Mouse (Mus musculus): ENCODE results near the gene Stard7.
A peak's percentile ranks its signal among the peaks of the same experiment; 100 is the strongest.

The Stard7 gene

DNA sequence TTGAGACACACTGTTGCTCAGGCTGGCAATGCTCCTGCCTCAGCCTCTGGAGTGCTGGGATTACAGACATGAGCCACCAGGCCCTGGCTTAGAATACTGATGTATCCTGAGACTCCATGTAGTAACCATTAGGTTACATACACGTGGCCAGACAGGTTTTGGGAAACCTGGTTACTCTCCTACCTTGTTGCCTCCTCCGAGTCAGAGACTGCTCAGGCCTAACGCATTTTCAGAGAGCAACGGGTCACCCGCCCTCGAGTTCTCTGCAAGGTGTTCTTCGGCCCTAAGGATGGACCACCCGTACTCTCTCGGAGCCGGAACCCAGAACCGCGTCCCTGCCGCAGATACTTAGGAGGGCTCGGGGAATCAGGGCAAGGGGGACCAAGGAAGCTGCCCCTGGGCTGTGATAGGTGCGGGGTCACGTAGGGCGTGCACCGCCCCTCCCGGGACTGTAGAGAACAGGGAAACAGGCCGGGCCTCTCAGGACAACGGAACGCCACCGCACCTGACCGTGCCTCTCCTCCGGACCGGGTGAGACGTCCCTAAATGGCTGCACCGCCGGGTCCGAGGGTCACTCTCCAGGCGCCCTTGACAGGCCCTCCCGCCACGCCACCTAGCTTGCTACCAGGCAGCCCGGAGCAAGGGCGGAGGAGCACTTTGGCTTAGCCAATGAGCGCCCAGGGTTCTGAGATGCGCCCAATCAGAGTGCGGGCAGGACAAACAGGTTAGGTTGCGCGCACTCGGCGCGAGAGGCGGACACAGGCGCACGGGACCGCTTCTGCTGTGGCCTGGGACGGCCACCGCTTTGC is at the start of gene Stard7:
TSS of gene Stard7 (plus strand) at position 728 of the 809 bp plus-strand sequence.
- Histone ChIP-seq H3K4me1 (replicated peaks; ENCODE audit: low read depth, low read length) (peaks cover 25% of the 10 kb centered on the region), H3K36me3 (ENCODE audit: insufficient read depth, low read length) (peaks cover 4% of the 10 kb centered on the region; the same call in 1 of the 2 replicates), H3K9me3 (ENCODE audit: low read length) (no peaks in the 10 kb centered on the region), H3K27me3 (ENCODE audit: insufficient read depth, low read length) (no peaks in the 10 kb centered on the region), H3K4me3 (replicated peaks; ENCODE audit: low read length) (peak within 1 kb of the TSS; percentile 100)
- TF ChIP-seq POU5F1 (IDR thresholded peaks at IDR 0.05; ENCODE audit: borderline replicate concordance, low read length) = no peak

DNA sequence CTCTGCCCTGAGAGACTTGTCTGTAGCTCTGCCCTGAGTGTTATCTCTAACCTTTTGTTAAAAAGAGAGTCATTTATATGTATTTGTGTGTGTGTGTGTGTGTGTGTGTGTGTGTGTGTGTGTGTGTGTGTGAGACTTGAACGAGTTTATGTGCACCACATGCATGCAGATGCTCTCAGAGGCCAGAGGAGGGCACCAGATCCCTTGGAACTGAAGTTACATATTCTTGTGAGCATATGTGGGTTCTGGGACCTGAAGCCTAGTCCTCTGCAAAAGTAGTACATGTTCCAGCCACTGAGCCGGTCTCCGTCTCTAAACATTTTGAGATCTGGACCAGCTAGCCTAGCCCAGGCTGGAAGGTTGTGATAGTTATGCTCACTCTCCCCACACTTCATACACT is 44.8 kb upstream of the Stard7 start:
- no peaks in the 10 kb centered on the region for H3K4me1 ChIP-seq (replicated peaks; ENCODE audit: low read depth, low read length)
- H3K4me3 ChIP-seq (replicated peaks; ENCODE audit: low read length) = no peak overlapping the region
- TF ChIP-seq CTCF (conservative IDR thresholded peaks at IDR 0.05; ENCODE audit: low read length) (peak; percentile 17; the same call in 1 of the 2 replicates), POU5F1 (IDR thresholded peaks at IDR 0.05; ENCODE audit: borderline replicate concordance, low read length) (no peak)
- H3K9me3 ChIP-seq (ENCODE audit: low read length) = no peaks in the 10 kb centered on the region
- H3K36me3 ChIP-seq (ENCODE audit: insufficient read depth, low read length) = peaks cover 100% of the 10 kb centered on the region
- H3K27me3 ChIP-seq (ENCODE audit: insufficient read depth, low read length) = no peaks in the 10 kb centered on the region

DNA sequence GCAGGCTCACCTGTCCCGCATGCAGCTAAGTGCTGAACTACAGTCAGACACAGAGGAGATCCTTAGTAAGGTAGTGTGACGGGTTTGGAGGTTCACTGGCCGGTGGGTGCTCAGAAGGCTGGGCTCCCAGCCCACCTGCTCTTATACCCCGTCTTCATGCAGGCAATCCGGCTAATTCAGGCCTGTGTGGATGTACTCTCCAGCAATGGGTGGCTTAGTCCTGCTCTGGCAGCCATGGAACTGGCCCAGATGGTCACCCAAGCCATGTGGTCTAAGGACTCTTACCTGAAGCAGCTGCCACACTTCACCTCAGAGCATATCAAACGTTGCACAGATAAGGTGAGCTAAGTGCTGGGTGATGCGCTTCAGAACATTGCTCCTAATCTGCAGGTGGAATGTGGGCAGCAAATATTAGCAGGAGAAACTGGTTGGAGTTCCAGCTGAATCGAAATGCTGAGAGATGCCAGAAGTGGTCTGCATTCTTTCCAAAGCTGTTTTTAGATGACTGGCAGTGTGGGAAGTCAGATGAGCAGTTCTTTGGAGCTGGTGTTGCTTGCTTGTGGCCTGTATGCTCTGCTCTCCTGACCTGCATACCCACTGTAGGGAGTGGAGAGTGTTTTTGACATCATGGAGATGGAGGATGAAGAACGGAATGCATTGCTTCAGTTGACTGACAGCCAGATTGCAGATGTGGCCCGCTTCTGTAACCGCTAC is 32.0 kb upstream of the Stard7 start:
- Histone ChIP-seq H3K27me3 (ENCODE audit: insufficient read depth, low read length) (no peaks in the 10 kb centered on the region), H3K36me3 (ENCODE audit: insufficient read depth, low read length) (peaks cover 99% of the 10 kb centered on the region), H3K9me3 (ENCODE audit: low read length) (no peaks in the 10 kb centered on the region), H3K4me3 (replicated peaks; ENCODE audit: low read length) (no peak overlapping the region), H3K4me1 (replicated peaks; ENCODE audit: low read depth, low read length) (no peaks in the 10 kb centered on the region)
- TF ChIP-seq POU5F1 (IDR thresholded peaks at IDR 0.05; ENCODE audit: borderline replicate concordance, low read length) (no peak), CTCF (conservative IDR thresholded peaks at IDR 0.05; ENCODE audit: low read length) (no peak), NANOG (IDR thresholded peaks at IDR 0.05; ENCODE audit: borderline replicate concordance, low read length) (no peak)

DNA sequence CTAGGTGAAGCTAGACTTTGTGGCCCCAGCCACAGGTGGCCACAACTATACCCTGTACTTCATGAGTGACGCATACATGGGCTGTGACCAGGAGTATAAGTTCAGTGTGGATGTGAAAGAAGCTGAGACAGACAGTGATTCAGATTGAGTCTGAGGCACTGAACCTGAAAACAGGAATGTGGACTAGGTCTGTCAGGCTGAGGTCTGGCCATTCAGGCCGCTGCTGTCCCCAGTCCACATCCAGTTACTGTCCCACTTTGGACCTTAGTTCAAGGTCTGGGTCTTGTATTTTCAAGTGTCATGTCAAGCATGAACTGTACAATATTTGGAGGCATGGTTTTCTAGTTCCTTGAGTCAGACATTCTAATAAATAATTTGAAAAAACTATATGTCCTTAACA is 30.0 kb upstream of the Stard7 start:
- H3K9me3 ChIP-seq (ENCODE audit: low read length) = no peaks in the 10 kb centered on the region
- H3K36me3 ChIP-seq (ENCODE audit: insufficient read depth, low read length) = peaks cover 98% of the 10 kb centered on the region
- H3K27me3 ChIP-seq (ENCODE audit: insufficient read depth, low read length) = no peaks in the 10 kb centered on the region
- H3K4me1 ChIP-seq (replicated peaks; ENCODE audit: low read depth, low read length) = no peaks in the 10 kb centered on the region
- TF ChIP-seq POU5F1 (IDR thresholded peaks at IDR 0.05; ENCODE audit: borderline replicate concordance, low read length) (no peak), CTCF (conservative IDR thresholded peaks at IDR 0.05; ENCODE audit: low read length) (no peak), NANOG (IDR thresholded peaks at IDR 0.05; ENCODE audit: borderline replicate concordance, low read length) (no peak)
- H3K4me3 ChIP-seq (replicated peaks; ENCODE audit: low read length) = no peak overlapping the region

DNA sequence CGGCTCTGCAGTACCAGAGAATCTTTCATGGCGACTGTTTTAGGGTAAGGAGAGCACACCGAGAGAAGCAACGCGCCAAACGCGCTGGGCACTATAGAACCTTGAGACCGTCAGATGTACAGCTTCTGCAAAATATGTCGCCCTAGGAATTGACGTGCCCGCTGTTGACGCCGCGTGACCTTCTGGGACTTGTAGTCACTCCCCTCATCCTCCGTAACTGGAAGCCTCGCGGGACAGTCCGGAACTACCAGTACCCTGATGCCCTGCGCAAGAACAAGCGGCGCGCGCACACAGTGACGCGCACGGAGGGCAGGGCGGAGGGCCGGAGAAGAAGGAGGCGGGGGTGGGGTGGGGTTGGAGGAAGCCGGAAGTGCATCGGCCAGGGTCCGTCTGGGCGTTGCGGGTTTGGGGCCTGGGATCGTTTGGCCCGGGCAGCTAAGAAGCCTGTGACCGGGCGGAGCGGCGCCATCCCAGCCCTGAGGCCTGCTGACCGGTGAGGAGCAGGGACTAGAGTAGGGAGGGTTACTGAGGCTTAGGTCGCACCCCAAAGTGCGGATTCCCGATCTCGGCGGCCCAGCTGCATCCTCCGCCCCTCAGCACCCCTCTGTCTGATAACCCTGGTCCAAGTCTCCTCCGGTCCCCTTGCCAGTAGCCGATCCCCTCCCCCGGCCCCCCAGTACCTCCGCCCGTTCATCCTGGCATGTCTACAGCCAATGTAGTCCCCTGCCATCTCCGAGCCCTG is 22.3 kb upstream of the Stard7 start, which contains the start of the genes Ciao1 and Tmem127:
TSS of gene Ciao1 (minus strand) at position 225 of the 742 bp plus-strand sequence.
TSS of gene Tmem127 (plus strand) at position 317 of the 742 bp plus-strand sequence.
- no peaks in the 10 kb centered on the region for H3K9me3 ChIP-seq (ENCODE audit: low read length)
- H3K36me3 ChIP-seq (ENCODE audit: insufficient read depth, low read length) = peaks cover 55% of the 10 kb centered on the region
- peaks cover 38% of the 10 kb centered on the region for H3K4me1 ChIP-seq (replicated peaks; ENCODE audit: low read depth, low read length)
- H3K4me3 ChIP-seq (replicated peaks; ENCODE audit: low read length) = peak within 1 kb of the TSS; percentile 99
- H3K27me3 ChIP-seq (ENCODE audit: insufficient read depth, low read length) = no peaks in the 10 kb centered on the region
- TF ChIP-seq POU5F1 (IDR thresholded peaks at IDR 0.05; ENCODE audit: borderline replicate concordance, low read length) (no peak), NANOG (IDR thresholded peaks at IDR 0.05; ENCODE audit: borderline replicate concordance, low read length) (no peak), CTCF (conservative IDR thresholded peaks at IDR 0.05; ENCODE audit: low read length) (no peak)

DNA sequence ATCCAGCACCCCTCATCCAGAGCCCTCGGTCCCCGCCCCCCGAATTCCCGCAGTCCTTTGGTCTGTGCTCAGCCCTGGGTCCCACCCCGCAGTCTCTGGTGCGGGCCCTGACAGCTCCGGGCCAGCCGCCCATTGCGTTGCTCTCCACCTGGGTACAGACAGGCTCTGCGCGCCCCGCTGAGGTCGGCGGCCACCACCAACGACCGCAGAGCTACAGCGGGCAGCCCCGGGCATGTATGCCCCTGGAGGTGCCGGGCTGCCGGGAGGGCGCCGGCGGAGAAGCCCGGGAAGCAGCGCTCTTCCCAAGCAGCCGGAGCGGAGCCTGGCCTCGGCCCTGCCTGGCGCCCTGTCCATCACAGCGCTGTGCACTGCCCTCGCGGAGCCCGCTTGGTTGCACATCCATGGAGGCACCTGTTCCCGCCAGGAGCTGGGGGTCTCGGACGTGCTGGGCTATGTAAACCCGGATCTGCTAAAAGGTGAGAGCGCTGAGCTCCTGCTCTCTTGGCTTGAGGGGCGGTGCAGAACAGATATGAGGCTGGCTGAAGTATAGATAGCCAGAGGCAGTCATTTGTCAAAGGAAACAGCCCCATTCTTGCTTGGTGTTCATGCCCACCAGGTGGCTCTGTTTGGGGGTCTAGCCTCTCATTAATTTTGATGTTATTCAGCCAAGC is 21.5 kb upstream of the Stard7 start:
- Histone ChIP-seq H3K36me3 (ENCODE audit: insufficient read depth, low read length) (peaks cover 48% of the 10 kb centered on the region), H3K9me3 (ENCODE audit: low read length) (no peaks in the 10 kb centered on the region), H3K4me1 (replicated peaks; ENCODE audit: low read depth, low read length) (peaks cover 44% of the 10 kb centered on the region), H3K4me3 (replicated peaks; ENCODE audit: low read length) (peak overlapping the region; percentile 99), H3K27me3 (ENCODE audit: insufficient read depth, low read length) (no peaks in the 10 kb centered on the region)
- TF ChIP-seq POU5F1 (IDR thresholded peaks at IDR 0.05; ENCODE audit: borderline replicate concordance, low read length) (no peak), CTCF (conservative IDR thresholded peaks at IDR 0.05; ENCODE audit: low read length) (no peak), NANOG (IDR thresholded peaks at IDR 0.05; ENCODE audit: borderline replicate concordance, low read length) (no peak)

DNA sequence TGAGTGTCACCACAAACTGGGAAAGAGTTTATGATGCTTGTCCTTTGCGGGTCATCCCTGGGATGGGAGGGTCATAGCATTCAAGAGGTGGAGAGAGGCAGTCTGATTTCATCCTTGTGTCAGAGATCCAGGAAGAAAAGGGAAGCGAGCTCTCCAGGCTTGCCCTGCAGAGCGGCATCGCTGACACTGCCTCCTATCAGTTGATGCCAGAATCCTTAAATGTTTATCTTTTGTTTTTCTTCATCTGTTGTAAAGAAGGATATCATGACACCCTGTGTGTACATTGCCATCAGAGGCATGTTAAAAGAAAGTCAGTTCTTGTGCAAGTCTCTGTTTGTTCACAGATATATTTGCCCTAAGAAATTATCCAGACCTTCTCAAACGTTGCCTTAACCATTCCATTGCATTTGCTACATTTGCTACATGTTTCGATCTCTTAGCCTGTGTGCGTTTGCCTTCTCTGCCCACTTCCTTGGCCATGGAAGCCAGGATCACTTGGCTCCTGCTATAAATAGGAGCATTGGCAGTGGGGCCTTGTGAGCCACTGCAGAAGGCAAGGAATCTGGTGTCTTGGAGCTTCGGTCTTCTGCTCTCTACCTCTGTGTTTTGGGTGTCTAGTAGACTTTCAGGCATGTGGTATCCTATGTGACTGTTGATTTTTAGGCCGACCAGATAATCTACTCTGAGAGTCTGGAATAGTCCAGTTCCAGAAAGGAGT is 19.6 kb upstream of the Stard7 start:
- no peak for TF ChIP-seq POU5F1 (IDR thresholded peaks at IDR 0.05; ENCODE audit: borderline replicate concordance, low read length)
- TF ChIP-seq CTCF (conservative IDR thresholded peaks at IDR 0.05; ENCODE audit: low read length) = no peak
- no peak for TF ChIP-seq NANOG (IDR thresholded peaks at IDR 0.05; ENCODE audit: borderline replicate concordance, low read length)
- Histone ChIP-seq H3K4me3 (replicated peaks; ENCODE audit: low read length) (no peak overlapping the region), H3K9me3 (ENCODE audit: low read length) (no peaks in the 10 kb centered on the region), H3K36me3 (ENCODE audit: insufficient read depth, low read length) (peaks cover 28% of the 10 kb centered on the region), H3K27me3 (ENCODE audit: insufficient read depth, low read length) (no peaks in the 10 kb centered on the region), H3K4me1 (replicated peaks; ENCODE audit: low read depth, low read length) (peaks cover 62% of the 10 kb centered on the region)
